Mouse (Mus musculus): ENCODE measurements around the gene Ephb2.

Ephb2 gene

DNA sequence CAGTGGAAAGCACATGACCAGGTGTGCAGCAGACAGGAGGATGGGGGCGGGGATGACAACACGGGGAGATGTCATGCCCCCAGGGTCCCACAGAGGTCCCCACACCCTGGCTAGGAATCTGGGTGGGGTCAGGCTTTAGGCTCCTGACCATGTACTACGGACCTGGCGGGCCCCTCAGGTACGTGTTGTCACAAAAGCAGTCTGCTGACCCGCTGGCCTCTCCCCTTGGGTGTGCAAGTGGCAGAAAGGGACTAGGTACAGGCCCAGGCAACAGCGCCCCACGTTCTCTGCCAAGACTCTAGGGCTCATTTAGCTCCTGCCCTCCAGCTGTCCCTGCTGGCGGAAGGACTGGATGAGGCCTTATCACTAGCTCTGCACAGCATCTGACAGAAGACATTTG, 105.3 kb downstream of the Ephb2 start:
- DNase-seq: no peak

- DNase-seq: no peak
Observed at GRCm38 (mm10) chr4:136729574-136729973, 106.2 kb downstream of the Ephb2 start.

GRCm38 (mm10) chr4:136726941-136727340, 108.8 kb downstream of the Ephb2 start:
- DNase-seq: no peak

DNA sequence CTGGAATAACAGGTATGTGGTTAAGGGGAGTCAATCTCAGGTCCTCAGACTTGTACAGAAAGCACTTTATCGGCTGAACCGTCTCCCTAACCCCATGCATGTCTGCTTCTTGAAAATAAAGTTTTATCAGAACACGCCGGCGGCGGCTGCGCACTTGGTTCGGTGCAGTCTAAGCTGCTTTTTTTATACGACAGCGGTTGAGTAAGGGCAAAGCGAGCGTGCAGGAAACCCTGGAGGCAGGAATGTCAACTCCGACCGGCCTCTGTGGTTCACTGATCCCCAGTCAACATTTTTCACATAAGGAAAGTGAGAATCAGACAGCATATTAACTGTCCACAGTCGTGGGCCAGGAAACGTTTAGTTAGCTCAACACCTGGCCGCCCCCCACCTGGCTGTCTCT, 111.1 kb downstream of the Ephb2 start:
- no peak for DNase-seq

DNA sequence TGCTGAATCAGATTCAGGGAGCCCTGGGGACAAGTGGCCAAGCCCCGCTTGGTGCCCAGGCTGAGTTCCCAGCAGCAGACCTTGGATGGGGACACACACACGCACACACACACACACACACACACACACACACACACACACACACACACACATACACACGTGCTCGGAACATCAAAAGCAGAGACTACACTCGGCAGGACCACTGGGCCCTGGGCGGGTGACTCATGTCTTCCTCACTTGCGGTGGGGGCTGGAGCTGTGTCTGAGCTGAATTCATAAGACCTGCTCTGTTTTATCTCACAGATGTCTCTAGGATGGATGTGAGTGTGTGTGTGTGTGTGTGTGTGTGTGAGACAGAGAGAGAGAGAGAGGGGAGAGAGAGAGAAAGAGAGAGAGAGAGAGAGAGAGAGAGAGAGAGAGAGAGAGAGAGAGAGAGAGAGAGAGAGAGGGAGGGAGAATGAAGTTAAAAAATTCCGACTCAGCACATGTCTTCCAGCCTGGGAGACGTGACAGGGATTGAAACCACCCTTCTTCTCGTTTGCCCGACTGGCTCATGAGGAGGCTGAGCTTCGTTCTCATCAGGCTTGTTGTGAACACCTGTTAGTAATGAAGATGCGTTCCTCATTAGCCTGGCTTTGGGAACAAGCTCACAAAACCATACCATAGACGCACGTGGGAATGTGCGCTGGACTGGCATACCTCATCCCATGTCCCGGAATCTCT, 113.3 kb downstream of the Ephb2 start:
- DNase-seq: no peak

DNA sequence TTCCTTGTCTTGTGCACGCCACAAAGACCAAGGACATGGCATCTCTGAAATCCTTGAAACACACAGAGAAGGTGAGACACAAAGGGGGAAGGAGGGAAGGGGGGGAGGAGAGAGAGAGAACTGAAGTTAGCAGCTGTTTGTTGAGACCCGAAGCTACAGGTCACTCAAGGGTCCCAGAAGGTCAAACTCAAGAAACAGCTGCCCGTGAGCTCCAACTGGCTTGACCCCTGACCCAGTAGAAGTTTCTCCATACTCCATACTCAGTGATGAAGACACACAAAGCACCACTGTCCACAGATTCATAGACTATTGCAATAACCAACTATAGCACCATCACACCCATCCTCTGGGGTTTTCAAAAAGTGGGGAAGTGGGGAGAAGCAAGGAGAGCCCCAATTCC, 113.9 kb downstream of the Ephb2 start:
- DNase-seq: no peak

DNA sequence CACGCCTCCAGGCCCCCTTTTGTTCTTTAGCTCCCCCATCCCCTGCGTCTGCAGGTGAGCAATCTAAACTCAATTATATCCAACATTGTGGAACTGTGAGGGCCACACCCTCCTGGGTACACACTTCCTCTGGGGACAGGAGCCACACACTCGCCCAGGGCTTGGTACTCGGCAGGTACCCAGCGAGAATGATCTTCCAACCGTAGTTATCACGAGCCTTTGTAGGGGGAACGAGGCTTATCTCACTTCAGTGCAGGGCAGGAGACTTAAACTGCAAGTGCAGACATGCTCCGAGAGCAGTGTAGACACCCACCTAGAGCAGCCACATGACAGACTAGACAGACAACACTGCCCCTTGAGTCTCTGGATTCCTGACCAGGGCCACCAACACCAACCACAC, 115.8 kb downstream of the Ephb2 start:
- no peak for DNase-seq

DNA sequence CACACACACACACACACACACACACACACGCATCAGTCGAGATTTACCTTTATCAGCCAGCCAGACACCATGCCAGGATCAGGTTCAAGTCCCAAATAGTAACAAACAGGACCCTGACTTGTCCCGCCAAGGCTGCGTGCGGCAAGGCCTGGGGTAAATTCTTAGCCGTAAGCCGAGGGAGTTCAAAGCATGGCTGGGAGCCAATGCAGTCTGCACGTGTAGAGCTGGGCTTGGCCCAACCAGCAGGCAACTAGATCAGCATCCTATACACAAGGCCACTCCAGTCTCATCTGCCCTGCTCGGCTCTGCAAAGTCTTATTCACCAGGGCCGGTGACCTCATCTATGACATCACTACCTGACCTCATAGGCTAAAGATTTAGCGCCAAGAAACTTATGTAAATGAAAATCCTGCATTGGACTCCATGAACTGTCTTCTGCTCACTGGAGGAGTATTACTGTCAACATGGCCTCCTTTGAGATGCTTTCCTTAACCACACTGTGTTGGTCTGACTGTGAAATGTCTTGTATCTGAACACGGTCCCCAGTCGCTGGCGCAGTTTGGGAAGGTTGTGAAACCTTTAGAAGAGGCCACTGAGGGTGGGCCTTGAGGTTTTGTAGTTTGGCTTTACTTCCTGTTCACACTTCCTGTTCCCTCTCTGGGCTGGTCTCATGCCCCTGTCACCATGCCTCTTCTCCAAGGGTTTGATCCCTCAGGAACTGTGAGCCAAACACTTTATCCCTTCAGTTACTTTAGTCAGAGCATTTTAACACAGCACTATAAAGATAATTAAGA, 117.4 kb downstream of the Ephb2 start:
- DNase-seq: no peak

DNA sequence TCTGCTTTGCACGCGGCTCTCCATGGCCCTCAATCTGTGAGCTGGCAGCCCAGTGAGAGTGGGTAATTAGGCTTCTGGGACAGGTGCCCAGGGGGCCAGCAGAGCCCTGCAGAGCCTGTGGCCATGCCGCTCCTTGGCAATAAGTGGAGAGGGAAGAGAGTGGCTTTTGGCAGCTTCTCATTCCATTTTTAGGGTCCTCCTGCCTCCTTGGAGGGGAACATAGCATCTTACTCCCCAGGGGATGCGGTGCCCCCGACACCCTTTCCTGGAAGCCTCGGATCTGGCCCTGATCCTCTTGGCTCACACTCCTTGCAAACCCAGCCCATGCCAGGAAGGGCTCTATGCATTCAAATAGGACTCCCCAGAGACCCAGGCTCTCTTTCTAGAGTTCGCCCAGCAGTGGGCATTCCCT, 119.2 kb downstream of the Ephb2 start:
- peak; percentile 77 for DNase-seq

- no peak for DNase-seq
Observed at GRCm38 (mm10) chr4:136714530-136714929, 121.3 kb downstream of the Ephb2 start.

DNA sequence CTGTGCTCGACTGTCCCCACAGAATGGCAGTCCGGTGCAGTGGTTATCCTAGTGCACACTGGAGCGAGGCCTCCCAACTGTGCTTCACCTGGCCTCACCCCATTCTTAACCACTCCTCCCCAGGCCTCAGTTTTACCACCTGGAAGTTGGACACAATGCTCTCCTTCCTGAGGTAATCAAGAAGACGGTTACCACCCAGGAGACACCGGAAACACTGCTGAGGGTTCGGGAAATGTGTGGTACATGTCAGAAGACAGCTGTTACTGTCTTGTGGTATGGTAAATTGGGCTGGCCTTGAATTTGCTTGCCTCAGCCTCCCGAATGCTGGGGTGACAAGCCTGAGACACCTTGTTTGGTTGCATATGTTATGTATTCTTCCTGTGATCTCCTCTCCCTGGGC, 121.9 kb downstream of the Ephb2 start:
- no peak for DNase-seq

- DNase-seq: no peak
Observed at GRCm38 (mm10) chr4:136713431-136713830, 122.4 kb downstream of the Ephb2 start.

DNA sequence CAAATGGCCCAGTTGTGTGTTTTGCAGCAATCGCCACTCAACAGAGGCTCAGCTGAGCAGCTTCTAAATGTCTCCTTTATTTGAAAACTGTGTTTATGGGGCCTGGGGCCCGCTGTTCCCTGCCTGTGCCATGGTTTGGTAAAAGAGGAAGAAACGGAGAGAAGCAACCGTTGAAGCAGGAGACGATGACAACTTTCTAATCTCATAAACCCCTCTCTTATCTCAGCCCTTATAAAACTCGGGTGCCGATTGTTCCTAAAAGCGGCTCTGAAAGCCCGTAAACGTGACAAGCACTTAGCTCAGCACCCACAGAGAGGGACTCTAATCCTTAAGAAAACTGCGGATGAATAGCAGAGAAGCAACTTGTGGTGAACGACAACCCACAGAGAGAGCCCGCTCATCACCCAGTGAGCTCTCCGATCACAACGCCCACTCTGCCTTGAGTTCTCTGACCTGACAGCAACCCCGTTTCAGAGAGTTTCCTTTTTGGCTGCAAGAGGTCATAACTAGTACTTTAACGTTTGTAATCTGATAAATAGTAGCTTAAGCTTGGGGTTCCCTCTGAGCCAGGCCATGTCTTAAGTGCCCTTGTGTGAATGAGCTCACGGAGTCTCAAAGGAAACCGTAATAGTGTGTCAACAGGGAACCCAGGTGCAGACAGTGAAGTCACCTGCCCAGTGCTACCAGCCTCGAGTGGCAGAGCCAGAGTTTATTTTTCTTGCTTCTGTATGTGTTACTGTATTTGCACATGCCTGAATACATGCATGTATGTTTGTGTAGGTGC, 123.6 kb downstream of the Ephb2 start:
- no peak for DNase-seq

- DNase-seq: no peak
Observed at GRCm38 (mm10) chr4:136710345-136710744, 125.4 kb downstream of the Ephb2 start.

DNA sequence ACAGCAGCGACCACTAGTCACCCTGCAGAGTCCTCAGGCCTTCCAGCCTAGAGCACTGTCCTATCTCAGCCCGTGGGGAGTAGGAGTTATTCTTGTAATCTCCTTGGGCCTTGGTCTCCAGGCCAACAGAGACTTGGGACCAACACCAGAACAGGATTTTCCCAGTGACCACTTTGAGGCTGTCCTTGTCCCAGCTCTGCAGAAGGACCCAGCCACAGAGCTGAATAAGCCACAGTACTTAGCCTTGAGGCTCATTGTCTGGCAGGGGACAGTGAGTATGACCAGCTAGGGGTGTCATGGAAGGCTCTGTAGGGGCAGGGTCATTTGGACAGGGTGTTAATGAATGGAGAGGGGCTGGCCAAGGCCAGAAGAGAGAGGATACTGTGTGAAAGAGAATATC, 126.8 kb downstream of the Ephb2 start:
- DNase-seq: no peak

- no peak for DNase-seq
Observed at GRCm38 (mm10) chr4:136706696-136707095, 129.1 kb downstream of the Ephb2 start.

DNA sequence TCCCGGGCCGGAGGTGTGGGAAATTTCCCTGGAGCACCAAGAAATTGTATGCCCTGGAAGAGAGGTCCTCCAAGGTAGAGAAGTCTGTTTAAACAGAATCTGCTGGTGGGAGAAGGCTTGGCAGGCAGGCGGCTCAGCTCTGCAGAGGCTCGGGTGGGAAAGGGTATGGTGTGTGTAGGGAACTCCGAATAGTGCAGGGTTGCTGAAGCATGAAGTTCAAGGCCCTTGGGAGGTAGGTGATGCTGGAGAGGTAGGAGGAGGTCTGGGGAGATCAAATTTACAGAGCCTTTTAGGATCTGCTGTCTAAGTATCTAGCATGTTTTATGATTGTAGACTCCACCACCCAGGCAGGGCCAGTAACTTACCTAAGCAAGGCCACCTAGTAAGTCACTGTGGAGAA, 130.7 kb downstream of the Ephb2 start:
- no peak for DNase-seq

DNA sequence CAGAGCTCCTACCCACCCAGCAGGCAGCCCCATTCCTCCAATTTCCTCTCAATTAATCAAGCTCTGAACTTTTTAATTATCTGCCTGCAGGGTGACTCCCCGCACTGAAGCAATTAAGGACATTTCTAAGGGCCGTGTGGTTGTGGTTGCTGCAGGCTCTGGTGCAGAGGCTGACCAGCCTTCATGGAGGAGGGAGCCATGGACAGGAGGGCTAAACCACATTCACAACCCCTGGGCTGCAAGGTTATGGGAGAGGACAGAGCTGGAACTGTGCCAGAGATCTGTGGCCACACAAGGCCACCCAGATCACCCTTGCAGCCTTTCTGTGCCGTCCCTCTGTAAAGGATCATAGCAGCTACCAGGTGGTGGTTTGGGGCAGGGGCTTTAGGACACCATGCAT, 131.2 kb downstream of the Ephb2 start:
- DNase-seq: peak; percentile 47

- DNase-seq: peak; percentile 36
Observed at GRCm38 (mm10) chr4:136703351-136703750, 132.4 kb downstream of the Ephb2 start.

- DNase-seq: peak; percentile 88
Observed at GRCm38 (mm10) chr4:136702456-136702855, 133.3 kb downstream of the Ephb2 start.

DNA sequence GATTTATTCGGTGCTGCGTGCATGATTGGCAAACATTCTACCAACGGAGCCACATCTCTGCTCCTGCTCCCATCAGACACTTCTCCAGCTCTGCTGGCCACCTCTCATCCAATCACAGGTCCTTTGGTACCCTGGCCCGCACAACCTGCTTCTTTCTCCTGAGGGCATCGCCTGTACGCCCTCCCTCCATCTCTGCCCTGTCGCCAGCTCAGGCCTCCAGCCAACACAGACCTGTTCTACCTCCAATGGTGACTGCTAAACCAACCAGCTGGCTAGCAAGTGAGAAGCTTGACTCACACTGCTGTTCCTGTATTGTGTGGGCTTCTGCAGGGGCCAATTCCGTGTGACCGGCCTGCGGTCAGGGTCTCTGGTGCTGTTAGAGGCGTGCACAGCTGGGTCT, 134.6 kb downstream of the Ephb2 start:
- DNase-seq: peak; percentile 77

DNA sequence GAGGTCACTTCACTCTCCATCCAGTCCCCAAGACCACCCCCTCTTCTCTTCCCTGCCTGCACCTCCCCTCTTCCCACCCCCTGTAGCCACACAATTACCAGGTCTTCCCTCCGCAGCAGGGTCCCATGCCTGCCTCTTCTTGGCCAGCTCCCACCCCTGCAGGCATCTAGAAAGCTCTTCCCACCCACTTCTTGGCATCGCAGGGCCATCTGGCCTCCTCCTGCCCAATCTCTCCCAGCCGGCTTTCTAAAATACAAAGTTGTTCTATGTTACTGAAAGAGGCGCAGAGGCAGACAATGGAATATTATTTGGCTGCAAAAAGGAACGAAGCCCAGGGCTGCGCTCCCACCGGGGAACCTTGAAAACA, 136.7 kb downstream of the Ephb2 start:
- peak; percentile 81 for DNase-seq

DNA sequence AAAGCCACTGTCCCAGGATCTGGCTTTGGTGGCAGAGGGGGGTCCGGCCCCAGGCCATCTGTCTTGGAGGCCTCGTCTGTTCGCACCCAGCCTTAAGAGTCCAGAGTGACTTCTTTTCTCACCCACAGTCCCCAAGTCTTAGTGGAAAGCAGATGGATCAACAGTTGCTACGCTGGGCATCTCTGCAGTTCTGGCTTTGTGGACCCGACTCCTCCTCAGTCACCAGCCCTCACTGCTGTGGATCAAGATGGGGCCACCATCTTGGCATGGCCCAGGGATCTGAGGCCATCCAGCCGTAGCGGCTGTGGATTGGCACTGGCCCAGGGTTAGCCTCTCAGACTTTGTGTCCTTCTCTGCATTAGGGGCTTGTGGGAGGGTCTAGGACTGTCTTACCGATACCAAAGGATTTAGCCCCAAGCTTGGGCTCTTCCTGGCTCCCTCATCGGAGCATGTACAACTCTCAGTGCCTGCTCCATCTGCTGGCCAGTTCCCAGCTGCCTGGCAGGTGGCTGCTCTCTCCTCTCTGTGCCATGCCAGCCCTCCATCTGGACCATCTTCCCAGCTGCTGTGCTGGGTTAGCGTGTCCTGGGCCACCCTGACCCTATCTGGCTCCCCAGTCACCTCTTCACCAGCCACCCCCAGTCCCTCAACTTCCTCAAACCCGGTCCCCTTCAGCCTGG, 137.2 kb downstream of the Ephb2 start:
- peak; percentile 91 for DNase-seq

All from cerebellum, adult 9-11 months (tissue).